Mouse (Mus musculus) CH12.LX (cell line): ENCODE data around the gene Gm20458.

Source experiments
- CHD1 ChIP-seq: IDR thresholded peaks from 2 replicates; pipeline ENCODE4 v1.6.1; 2012; ENCODE audit warnings: low read depth, low read length, improper control_type of control experiment, inconsistent platforms
- CHD2 ChIP-seq: IDR thresholded peaks from 2 replicates; pipeline ENCODE4 v1.6.1; 2011; ENCODE audit warnings: low read length, improper control_type of control experiment
- CTCF ChIP-seq, 2 experiments: IDR thresholded peaks in 1 of 2; conservative IDR thresholded peaks in 1 of 2; 2 replicates each; pipeline ENCODE4 v1.5.1; 2011 to 2012; ENCODE audit warnings: low read depth in 2 of 2, low read length in 2 of 2, improper control_type of control experiment in 1 of 2, inconsistent platforms in 1 of 2, mild to moderate bottlenecking in 1 of 2, moderate library complexity in 1 of 2
- E2F4 ChIP-seq: IDR thresholded peaks from 2 replicates; pipeline ENCODE4 v1.6.1; 2011; ENCODE audit warnings: low read depth, low read length, improper control_type of control experiment; ENCODE audit not compliant: insufficient replicate concordance
- EP300 ChIP-seq: IDR thresholded peaks from 2 replicates; pipeline ENCODE4 v1.6.1; 2011; ENCODE audit warnings: low read length, improper control_type of control experiment
- MAFK ChIP-seq: IDR thresholded peaks from 2 replicates; pipeline ENCODE4 v1.6.1; 2011; ENCODE audit warnings: low read length, improper control_type of control experiment; ENCODE audit not compliant: insufficient replicate concordance
- NRF1 ChIP-seq: IDR thresholded peaks from 2 replicates; pipeline ENCODE4 v1.6.1; 2014; ENCODE audit warnings: low read depth, mild to moderate bottlenecking, inconsistent platforms, low read length, improper control_type of control experiment, moderate library complexity
- RAD21 ChIP-seq: IDR thresholded peaks from 2 replicates; pipeline ENCODE4 v1.6.1; 2011; ENCODE audit warnings: low read depth, mild to moderate bottlenecking, low read length, improper control_type of control experiment, moderate library complexity
- UBTF ChIP-seq: IDR thresholded peaks from 2 replicates; pipeline ENCODE4 v1.6.1; 2012; ENCODE audit warnings: low read depth, mild to moderate bottlenecking, inconsistent platforms, low read length, improper control_type of control experiment, moderate library complexity
- USF1 ChIP-seq: IDR thresholded peaks from 2 replicates; pipeline ENCODE4 v1.6.1; 2014; ENCODE audit warnings: low read depth, mild to moderate bottlenecking, inconsistent platforms, low read length, improper control_type of control experiment
- USF2 ChIP-seq: conservative IDR thresholded peaks from 2 replicates; pipeline ENCODE4 v1.6.1; 2011; ENCODE audit warnings: low read depth, low read length, improper control_type of control experiment

- TF ChIP-seq CTCF (conservative IDR thresholded peaks at IDR 0.05 in 1 of 2, IDR thresholded peaks at IDR 0.05 in 1 of 2; ENCODE audit: low read depth in 2 of 2, low read length in 2 of 2) (no peak), CHD2 (no peak), CHD1 (no peak), NRF1 (no peak), MAFK (no peak), USF1 (no peak), USF2 (no peak), EP300 (no peak), RAD21 (no peak), UBTF (no peak), E2F4 (no peak)
These were observed 23.1 kb upstream of the Gm20458 start for GRCm38 (mm10) chr2:164437710-164438109.
